Mouse (Mus musculus) E14TG2a.4 (cell line): ENCODE results near the gene Phf20.

Source experiments
- H3K27me3 ChIP-seq: 2 replicates; pipeline ENCODE4 v1.6.1; 2014; ENCODE audit warnings: low read length, control low read depth; ENCODE audit not compliant: insufficient read depth
- H3K36me3 ChIP-seq: 2 replicates; pipeline ENCODE4 v1.6.1; 2014; ENCODE audit warnings: low read length, control low read depth; ENCODE audit not compliant: insufficient read depth
- H3K4me1 ChIP-seq: replicated peaks from 2 replicates; pipeline ENCODE4 v1.6.1; 2014; ENCODE audit warnings: low read depth, low read length, control low read depth
- H3K4me3 ChIP-seq: replicated peaks from 2 replicates; pipeline ENCODE4 v1.5.1; 2014; ENCODE audit warnings: mild to moderate bottlenecking, low read length
- H3K9me3 ChIP-seq: 2 replicates; pipeline ENCODE4 v1.6.1; 2014; ENCODE audit warnings: low read length, control low read depth
- CTCF ChIP-seq: conservative IDR thresholded peaks from 2 replicates; pipeline ENCODE4 v1.5.1; 2014; ENCODE audit warnings: low read length
- NANOG ChIP-seq: IDR thresholded peaks from 2 replicates; pipeline ENCODE4 v1.6.1; 2014; ENCODE audit warnings: borderline replicate concordance, low read length, mixed read lengths
- POU5F1 ChIP-seq: IDR thresholded peaks from 2 replicates; pipeline ENCODE4 v1.6.1; 2014; ENCODE audit warnings: low read length, borderline replicate concordance

Gene Phf20

DNA sequence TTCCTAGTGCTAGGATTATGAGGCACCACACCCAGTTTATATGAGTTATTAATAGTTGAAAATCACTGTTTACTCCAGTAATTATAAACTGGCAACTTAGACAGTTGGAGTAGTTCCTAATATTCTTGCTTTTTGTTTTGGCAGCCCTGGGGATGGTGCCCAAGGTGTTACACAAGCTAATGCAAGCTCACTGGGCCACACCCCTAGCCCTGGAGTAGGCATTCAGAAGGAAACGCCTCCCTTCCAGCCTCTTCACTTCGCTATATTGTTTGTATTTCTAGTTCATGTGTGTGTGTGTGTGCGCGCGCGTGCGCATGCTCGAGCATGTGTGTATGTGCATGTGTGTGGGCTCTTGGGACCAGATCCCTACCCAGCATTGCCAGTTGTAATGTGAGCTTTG lies 46.7 kb downstream of the Phf20 start:
- H3K27me3 ChIP-seq = no peaks in the 10 kb centered on the region
- peaks cover 64% of the 10 kb centered on the region for H3K36me3 ChIP-seq
- no peaks in the 10 kb centered on the region for H3K9me3 ChIP-seq
- H3K4me1 ChIP-seq = peaks cover 30% of the 10 kb centered on the region
- H3K4me3 ChIP-seq = no peak overlapping the region
- no peak for TF ChIP-seq POU5F1
- no peak for TF ChIP-seq CTCF
- TF ChIP-seq NANOG = no peak

DNA sequence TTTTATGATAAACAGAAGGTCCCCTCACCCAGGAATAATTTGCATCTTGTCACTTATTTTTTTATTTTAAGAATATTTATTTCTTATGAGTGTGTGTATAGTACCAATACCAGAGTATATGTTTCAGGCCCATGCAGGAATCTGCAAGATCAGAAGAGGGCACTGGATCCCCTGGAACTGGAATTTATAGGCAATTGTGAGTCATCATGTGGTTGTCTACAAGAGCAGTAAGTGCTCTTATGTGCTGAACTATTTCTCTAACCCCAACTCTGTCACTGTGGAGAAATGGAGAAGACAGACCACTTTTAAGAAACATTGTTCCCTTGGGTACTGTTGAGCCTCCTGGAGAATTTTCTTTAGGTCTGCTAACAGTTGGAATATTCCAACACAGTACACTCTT lies 51.3 kb downstream of the Phf20 start:
- no peaks in the 10 kb centered on the region for H3K9me3 ChIP-seq
- no peak overlapping the region for H3K4me3 ChIP-seq
- no peaks in the 10 kb centered on the region for H3K27me3 ChIP-seq
- TF ChIP-seq NANOG (no peak), CTCF (no peak), POU5F1 (no peak)
- peaks cover 26% of the 10 kb centered on the region for H3K4me1 ChIP-seq
- H3K36me3 ChIP-seq = peaks cover 92% of the 10 kb centered on the region

DNA sequence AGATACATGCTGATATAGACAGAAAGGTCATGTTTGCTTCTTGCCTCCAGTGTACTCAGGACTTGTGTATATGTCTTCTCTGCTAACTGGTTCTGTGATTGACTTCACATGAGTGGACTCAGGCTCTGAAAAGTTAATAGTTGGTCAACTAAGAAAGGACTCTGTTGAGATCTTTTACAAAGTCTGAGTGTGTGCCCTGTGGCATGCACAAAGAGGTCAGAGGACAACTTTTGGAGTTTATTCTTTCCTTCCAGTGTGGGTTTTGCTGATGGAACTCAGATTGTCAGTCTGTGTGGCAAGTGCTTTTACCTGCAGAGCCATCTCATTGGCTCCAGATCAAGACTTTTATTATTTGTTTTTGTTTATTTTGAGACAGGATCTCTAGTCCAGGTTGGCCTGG lies 54.5 kb downstream of the Phf20 start:
- no peaks in the 10 kb centered on the region for H3K27me3 ChIP-seq
- H3K4me3 ChIP-seq = no peak overlapping the region
- peaks cover 97% of the 10 kb centered on the region for H3K36me3 ChIP-seq
- peaks cover 20% of the 10 kb centered on the region for H3K4me1 ChIP-seq
- TF ChIP-seq POU5F1 (no peak), CTCF (no peak), NANOG (no peak)
- no peaks in the 10 kb centered on the region for H3K9me3 ChIP-seq

DNA sequence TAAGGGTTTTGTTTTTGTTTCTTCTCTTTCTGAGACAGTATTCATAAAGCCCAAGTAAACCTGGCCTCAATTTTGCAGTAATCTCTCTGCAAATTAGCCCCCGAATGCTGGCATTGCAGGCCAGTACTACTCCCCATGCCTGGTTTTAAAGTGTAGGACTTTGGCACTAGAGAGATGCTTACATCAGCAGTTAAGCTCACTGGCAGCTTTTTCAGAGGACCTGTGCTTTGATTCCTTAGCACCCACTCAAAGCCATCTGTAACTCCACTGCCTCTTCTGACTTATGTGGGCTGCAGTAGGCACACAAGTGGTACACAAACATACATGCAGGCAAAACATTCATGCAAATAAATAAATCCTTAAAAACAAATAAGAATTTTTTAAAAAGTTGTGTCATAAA lies 55.0 kb downstream of the Phf20 start:
- H3K4me1 ChIP-seq = peaks cover 25% of the 10 kb centered on the region
- H3K27me3 ChIP-seq = no peaks in the 10 kb centered on the region
- peaks cover 98% of the 10 kb centered on the region for H3K36me3 ChIP-seq
- no peaks in the 10 kb centered on the region for H3K9me3 ChIP-seq
- H3K4me3 ChIP-seq = no peak overlapping the region
- no peak for TF ChIP-seq NANOG
- no peak for TF ChIP-seq POU5F1
- no peak for TF ChIP-seq CTCF

DNA sequence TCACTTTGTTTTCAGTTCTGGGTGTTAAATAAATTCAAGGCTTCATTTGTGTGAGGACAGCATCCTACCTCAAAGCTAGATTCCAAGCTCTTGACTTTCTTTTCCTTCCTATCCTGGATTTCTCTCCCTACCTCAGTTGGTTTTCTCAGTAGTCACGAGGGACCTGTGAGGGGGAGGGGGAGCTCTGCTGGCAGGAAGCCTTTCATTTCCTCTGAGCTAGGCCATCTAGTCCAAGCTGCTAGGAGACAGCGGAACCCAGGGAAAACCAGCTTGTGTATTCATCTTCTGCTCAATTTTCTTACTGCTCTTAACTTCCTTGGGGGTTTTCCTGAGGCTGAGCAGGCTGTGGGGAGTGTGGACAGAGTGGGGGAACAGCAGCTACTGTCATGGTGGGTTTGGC lies 60.8 kb downstream of the Phf20 start:
- H3K4me1 ChIP-seq = peaks cover 64% of the 10 kb centered on the region
- TF ChIP-seq CTCF = no peak
- no peak for TF ChIP-seq NANOG
- TF ChIP-seq POU5F1 = no peak
- H3K9me3 ChIP-seq = no peaks in the 10 kb centered on the region
- H3K36me3 ChIP-seq = peaks cover 94% of the 10 kb centered on the region
- no peak overlapping the region for H3K4me3 ChIP-seq
- H3K27me3 ChIP-seq = no peaks in the 10 kb centered on the region

DNA sequence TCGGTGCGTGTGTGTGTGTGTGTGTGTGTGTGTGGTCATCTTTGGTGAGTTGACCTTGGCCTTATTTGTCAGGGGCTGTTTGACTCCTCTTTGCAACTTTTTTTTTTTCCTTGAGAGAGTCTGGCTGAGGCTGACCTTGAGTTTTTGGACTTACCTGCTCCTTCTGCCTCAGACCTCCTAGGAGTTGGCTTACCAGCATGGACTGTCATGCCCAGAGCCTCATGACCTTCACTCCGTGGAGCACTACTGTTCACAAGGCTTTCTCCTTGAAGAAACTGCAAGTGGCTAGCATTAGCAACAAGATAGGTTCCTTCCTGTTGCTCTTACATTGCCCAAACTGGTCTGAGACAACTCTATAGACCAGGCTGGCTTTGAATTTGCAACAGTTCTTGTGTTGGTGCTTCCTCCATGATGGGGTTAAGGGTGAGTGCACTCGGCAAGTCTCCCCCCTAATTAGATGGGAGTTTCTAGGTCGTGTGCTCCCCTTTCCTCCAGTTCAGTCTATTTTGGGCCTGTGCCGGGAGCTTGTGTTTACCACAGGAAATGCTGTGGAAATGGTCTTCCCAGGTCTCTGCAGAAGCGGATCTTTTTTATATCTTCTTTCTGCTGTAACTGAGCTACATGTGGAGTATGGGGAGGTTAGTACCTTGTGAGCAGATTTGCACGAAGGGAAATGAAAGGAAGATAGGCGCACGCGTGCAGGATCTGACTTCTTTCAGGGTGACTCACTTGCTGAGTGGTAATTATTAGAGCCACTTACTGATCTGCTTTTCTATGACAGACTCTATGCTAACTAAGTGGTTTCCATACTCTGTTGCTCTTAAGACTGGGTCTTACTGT lies 61.9 kb downstream of the Phf20 start:
- Histone ChIP-seq H3K27me3 (no peaks in the 10 kb centered on the region), H3K36me3 (peaks cover 94% of the 10 kb centered on the region), H3K4me1 (peaks cover 72% of the 10 kb centered on the region), H3K9me3 (no peaks in the 10 kb centered on the region), H3K4me3 (no peak overlapping the region)
- TF ChIP-seq NANOG (no peak), POU5F1 (no peak), CTCF (no peak)

DNA sequence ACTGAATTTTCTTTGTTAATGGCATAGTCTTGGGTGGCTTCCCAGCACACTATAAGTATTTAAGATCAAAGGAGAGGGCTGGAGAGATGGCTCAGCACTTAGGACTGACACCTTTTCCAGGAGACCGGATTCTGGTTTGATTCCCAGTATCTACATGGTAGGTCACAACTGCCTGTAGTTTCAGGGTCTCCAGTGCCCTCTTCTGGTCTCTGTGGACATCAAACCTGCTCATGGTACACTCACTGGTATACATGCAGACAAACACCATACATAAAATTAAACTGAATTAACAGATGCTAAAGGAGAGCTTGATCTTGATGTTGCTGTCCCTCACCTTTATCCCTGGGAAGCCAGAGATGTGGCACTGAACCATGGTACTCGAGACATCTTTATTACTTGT lies 64.7 kb downstream of the Phf20 start:
- peaks cover 71% of the 10 kb centered on the region for H3K4me1 ChIP-seq
- H3K27me3 ChIP-seq = no peaks in the 10 kb centered on the region
- no peak; the same call in 1 of the 2 replicates for TF ChIP-seq CTCF
- no peak for TF ChIP-seq POU5F1
- no peak for TF ChIP-seq NANOG
- peaks cover 94% of the 10 kb centered on the region for H3K36me3 ChIP-seq
- H3K4me3 ChIP-seq = no peak overlapping the region
- H3K9me3 ChIP-seq = no peaks in the 10 kb centered on the region

DNA sequence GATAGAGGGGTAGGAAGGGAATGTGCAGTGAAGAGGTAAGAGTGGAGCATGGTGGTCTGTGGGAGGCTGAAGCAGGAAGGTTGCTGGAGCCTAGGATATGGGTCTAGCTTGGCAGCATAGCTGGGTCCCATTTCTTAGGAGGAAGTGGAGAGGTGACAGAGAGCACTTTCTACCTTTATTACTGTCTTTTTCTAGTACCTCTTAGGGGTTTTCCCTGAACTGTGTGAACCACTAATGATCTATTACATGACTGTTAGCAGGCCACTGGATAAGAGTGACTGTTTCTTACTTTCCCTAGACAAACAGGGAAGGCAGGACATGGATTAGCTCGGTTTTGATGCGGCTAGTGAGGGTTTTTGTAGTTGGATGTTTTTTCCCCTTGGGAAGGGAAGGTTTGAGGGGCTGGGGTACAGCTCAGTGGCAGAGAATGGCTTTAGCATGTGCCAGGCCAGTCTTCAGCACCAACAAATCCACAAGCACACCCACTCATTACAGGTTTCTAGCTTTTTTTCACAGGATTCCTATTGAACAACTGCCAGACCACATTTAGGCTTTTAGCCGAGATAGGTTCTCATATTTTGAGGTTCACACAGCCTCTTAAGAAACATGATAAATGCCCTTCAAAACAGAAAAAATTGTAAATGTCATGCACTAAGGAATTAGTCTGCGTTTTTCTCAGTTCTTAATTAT lies 67.1 kb downstream of the Phf20 start:
- peaks cover 56% of the 10 kb centered on the region for H3K4me1 ChIP-seq

GRCm38 (mm10) chr2:156267636-156268035 lies 71.4 kb downstream of the Phf20 start:
- Histone ChIP-seq H3K9me3 (no peaks in the 10 kb centered on the region), H3K4me3 (no peak overlapping the region), H3K4me1 (peaks cover 49% of the 10 kb centered on the region), H3K36me3 (peaks cover 92% of the 10 kb centered on the region), H3K27me3 (no peaks in the 10 kb centered on the region)
- TF ChIP-seq NANOG = no peak
- TF ChIP-seq POU5F1 = no peak
- TF ChIP-seq CTCF = no peak

More for the DNA sequence above, 67.1 kb downstream of the Phf20 start:
- no peak overlapping the region for H3K4me3 ChIP-seq
- TF ChIP-seq CTCF (no peak), POU5F1 (no peak), NANOG (no peak)
- H3K36me3 ChIP-seq = peaks cover 94% of the 10 kb centered on the region
- H3K9me3 ChIP-seq = no peaks in the 10 kb centered on the region
- no peaks in the 10 kb centered on the region for H3K27me3 ChIP-seq
